Mouse (Mus musculus): Measurements from ENCODE around the gene Sstr2.

- TF ChIP-seq CTCF (IDR thresholded peaks at IDR 0.05; ENCODE audit: borderline replicate concordance, insufficient read depth, low read length), result no peak
- no peak for TF ChIP-seq POLR2A (IDR thresholded peaks at IDR 0.05; ENCODE audit: low read depth, low read length)
Measured at GRCm38 (mm10) chr11:113657221-113657620, 38.1 kb downstream of the Sstr2 start.
